Mouse (Mus musculus) heart, adult 2 months (tissue): ENCODE results near the gene Ms4a7.

ENCODE experiments used
- CTCF ChIP-seq: fragments of 200-600 bp; IDR thresholded peaks from 2 replicates; pipeline ENCODE4 v1.8.1; 2022; ENCODE audit warnings: antibody characterized with exemption, mild to moderate bottlenecking, moderate library complexity
- EP300 ChIP-seq: fragments of 200-500 bp; IDR thresholded peaks from 2 replicates; pipeline ENCODE4 v1.6.1; 2011; ENCODE audit warnings: low read depth, low read length, control low read depth; ENCODE audit not compliant: insufficient read depth
- POLR2A ChIP-seq: fragments of 200-500 bp; IDR thresholded peaks from 2 replicates; pipeline ENCODE4 v1.6.1; 2011; ENCODE audit warnings: mild to moderate bottlenecking, low read depth, low read length, control low read depth; ENCODE audit not compliant: insufficient read depth

DNA sequence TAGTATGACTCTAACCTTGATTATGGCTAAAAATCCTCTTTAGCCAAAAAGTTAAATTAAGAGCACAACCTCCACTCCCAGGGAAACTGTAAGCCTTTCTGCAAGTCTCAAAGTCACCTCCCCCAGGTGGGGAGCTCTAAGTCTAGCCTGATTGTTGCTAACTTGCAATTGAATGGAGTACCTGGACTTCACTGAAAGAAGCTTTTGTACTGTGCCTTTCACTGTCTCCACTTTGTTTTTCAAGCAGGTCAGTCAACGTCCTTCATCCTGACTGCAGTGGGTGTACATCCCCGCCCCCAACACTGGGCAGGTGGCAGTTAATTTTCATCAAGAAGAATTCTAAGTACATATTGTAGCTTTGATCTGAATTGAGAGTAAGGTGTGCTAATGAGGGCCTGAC lies 37.0 kb downstream of the Ms4a7 start:
- TF ChIP-seq EP300 (no peak), CTCF (no peak), POLR2A (no peak)
